Mouse (Mus musculus) cerebellum, adult 2 months (tissue): Measurements from ENCODE around the gene Rnf41. TPM values are rescaled to one million over a fixed set of nuclear protein-coding genes. Genes with fewer than 3 reads are reported as not detected.

Source experiments
- DNase-seq, 2 experiments: peaks; one replicate each; pipeline ENCODE4 v3.0.0; 2021
- H3K27ac ChIP-seq: fragments of 200-500 bp; 2 replicates; pipeline ENCODE4 v1.5.1; 2012; ENCODE audit warnings: low read length, control low read depth, inconsistent platforms; ENCODE audit not compliant: insufficient read depth
- H3K27me3 ChIP-seq: fragments of 200-500 bp; 2 replicates; pipeline ENCODE4 v1.6.1; 2012; ENCODE audit warnings: inconsistent platforms, mild to moderate bottlenecking, low read length, moderate library complexity; ENCODE audit not compliant: control insufficient read depth, insufficient read depth
- H3K4me1 ChIP-seq: fragments of 200-500 bp; 2 replicates; pipeline ENCODE4 v1.6.1; 2011; ENCODE audit warnings: low read length; ENCODE audit not compliant: control insufficient read depth, insufficient read depth
- H3K4me3 ChIP-seq: fragments of 200-500 bp; replicated peaks from 2 replicates; pipeline ENCODE3; 2011; ENCODE audit warnings: mild to moderate bottlenecking, low read depth, low read length, control low read depth; ENCODE audit not compliant: insufficient read depth
- CTCF ChIP-seq: fragments of 200-500 bp; IDR thresholded peaks from 2 replicates; pipeline ENCODE4 v1.5.1; 2011; ENCODE audit warnings: low read depth, mild to moderate bottlenecking, control low read depth, low read length, moderate library complexity, borderline replicate concordance; ENCODE audit not compliant: insufficient read depth
- POLR2A ChIP-seq: fragments of 200-500 bp; IDR thresholded peaks from 2 replicates; pipeline ENCODE4 v1.6.1; 2011; ENCODE audit warnings: low read length, control low read depth, borderline replicate concordance; ENCODE audit not compliant: insufficient read depth
- WGBS: fragments of 180-500 bp; shearing (Covaris S2); methylation state at CpG from one replicate; pipeline ENCODE4 v1.1.7; 2018; 5-methylcytosine and 5-hydroxymethylcytosine counted together
- polyA plus RNA-seq: library from polyadenylated mRNA; depleted of rRNA; stranded (reverse); fragments of >200 nt; gene quantifications from 2 replicates; pipeline ENCODE4 v1.2.3, GENCODE M21; 2012

The Rnf41 gene
- polyA plus RNA-seq, 1 experiment: 90.5 TPM

DNA sequence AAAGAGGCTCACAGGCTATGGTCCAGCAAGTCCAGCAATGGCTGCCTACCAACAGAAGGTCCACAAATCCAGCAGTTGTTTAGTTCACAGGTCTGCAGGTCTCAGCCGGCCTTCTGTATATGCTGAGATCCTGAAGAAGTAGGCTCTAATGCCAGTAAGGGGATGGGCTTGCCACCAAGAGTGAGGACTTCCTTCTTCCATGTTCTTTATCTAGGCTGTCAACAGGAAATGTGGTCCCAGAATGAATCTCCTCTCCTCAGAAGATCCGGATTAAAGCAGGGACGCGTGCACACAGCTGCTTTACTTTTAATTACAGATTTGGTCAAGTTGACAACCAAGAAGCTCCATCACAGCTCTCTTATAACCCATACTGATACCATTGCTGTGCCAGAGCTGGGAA lies 34.0 kb downstream of the Rnf41 start:
- no peaks in the 10 kb centered on the region for H3K27me3 ChIP-seq
- H3K4me3 ChIP-seq: no peak overlapping the region
- TF ChIP-seq POLR2A (no peak), CTCF (no peak)
- H3K27ac ChIP-seq: no peak overlapping the region
- peaks cover 12% of the 10 kb centered on the region for H3K4me1 ChIP-seq
- DNase-seq: no peak
- 90% methylated on average over 4 of the region's 4 CpGs for WGBS

DNA sequence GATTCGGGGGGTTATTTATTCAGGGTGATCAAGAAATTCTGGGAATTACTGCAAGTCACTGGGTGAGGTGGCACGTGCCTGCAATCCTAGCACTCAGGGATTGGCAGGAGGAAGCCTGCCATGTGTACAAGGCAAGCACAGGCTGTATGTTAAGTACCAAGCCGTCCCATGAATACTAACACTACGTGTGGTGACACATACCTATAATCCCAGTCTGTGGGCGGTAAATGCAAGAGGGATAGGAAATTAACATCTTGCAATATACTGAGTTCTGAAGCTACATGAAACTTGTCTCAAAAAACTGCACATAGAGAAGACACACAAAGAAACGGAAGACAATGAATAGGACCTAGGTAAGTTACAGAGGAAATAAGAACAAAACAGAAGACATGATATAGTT lies 39.6 kb downstream of the Rnf41 start:
- no peak for DNase-seq
- no peak overlapping the region for H3K4me3 ChIP-seq
- H3K27me3 ChIP-seq: no peaks in the 10 kb centered on the region
- no peak for TF ChIP-seq POLR2A
- WGBS: 81% methylated on average over 6 of the region's 6 CpGs
- H3K4me1 ChIP-seq: no peaks in the 10 kb centered on the region
- no peak overlapping the region for H3K27ac ChIP-seq

DNA sequence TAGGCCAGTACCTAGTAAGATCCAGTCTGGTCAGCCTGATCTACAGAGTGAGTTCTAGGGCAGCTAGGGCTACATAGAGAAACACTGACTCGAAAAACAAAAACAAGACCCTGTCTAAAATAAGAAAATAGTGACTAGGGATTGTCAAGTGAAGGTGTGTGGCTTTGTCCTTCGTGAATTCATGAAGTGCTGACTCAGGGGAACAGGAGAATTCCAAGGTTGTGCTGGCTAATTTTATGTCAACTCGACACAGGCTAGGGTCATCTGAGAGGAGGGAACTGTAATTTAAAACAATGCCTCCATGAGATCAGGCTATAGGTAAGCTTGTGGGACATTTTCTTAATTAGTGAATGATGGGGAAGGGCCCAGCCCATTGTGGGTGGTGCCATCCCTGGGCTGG lies 43.0 kb downstream of the Rnf41 start:
- H3K4me3 ChIP-seq: no peak overlapping the region
- H3K27ac ChIP-seq: no peak overlapping the region
- TF ChIP-seq CTCF: no peak
- no peak for TF ChIP-seq POLR2A
- no peak for DNase-seq
- no peaks in the 10 kb centered on the region for H3K4me1 ChIP-seq
- 88% methylated on average over 3 of the region's 3 CpGs for WGBS
- no peaks in the 10 kb centered on the region for H3K27me3 ChIP-seq

DNA sequence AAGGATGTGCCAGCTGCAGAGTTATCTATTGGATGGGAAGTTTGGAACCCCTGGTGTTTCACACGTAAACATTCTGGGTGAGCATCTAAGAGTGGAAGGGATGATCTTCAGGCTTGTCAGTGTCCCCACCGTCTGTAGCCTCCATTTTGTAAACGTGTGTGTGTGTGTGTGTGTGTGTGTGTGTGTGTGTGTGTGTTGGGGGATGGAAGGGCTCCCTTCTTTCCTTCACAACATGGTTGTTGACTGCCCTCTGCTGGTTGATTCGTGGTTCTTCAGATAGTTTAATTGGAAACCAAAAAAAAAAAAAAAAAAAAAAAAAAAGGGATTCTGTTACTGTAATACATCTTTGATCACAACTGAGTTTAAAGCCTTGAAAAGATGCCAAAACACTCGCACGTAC lies 43.8 kb downstream of the Rnf41 start:
- H3K27ac ChIP-seq: no peak overlapping the region
- DNase-seq: peak; percentile 71 to 79
- WGBS: 1% methylated on average over 6 of the region's 6 CpGs

DNA sequence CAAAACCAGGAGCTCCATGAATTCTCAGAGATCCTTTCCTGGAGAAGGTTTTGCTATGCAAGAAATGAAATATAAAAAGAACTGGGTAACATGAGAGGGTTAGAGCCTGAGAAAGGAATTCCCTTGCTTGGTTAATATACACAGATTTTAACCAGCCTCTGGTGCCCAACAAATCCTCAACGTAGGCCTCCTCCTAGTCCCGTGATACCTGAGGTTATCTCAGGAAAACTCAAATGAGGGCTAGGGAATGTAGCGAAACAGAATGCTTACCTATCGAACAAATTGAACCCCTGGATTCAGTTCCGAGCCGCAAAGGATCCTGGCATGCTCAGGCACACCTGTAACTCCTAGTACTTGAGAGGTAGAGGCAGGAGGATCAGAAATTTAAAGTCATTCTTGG lies 46.2 kb downstream of the Rnf41 start:
- Histone ChIP-seq H3K4me1 (peaks cover 10% of the 10 kb centered on the region; the same call in 1 of the 2 replicates), H3K4me3 (no peak overlapping the region), H3K27me3 (no peaks in the 10 kb centered on the region), H3K27ac (no peak overlapping the region)
- no peak for TF ChIP-seq POLR2A
- TF ChIP-seq CTCF: no peak
- WGBS: 86% methylated on average over 6 of the region's 6 CpGs
- DNase-seq: no peak

More for the DNA sequence above, 43.8 kb downstream of the Rnf41 start:
- H3K27me3 ChIP-seq: no peaks in the 10 kb centered on the region
- TF ChIP-seq POLR2A: no peak
- peak; percentile 62 for TF ChIP-seq CTCF
- H3K4me3 ChIP-seq: peak overlapping the region; percentile 42
- peaks cover 1% of the 10 kb centered on the region; the same call in 1 of the 2 replicates for H3K4me1 ChIP-seq

DNA sequence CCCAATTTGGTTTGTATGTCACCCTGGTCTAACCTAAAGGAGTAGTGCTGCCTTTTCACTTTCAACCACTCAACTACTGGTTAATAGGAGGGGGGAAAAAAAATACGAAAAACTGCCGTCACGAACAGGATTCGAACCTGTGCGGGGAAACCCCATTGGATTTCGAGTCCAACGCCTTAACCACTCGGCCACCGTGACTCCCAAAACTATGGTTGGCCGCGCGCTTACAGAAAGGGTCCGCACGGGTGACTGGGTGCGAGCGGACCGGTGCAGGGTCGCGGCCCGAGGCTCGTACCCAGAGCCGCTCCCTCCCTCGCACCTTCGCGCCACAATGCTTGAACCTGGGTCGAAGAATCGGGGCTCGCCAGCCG lies 46.9 kb downstream of the Rnf41 start:
- Histone ChIP-seq H3K4me1 (peaks cover 10% of the 10 kb centered on the region; the same call in 1 of the 2 replicates), H3K27ac (peak overlapping the region; percentile 93), H3K27me3 (no peaks in the 10 kb centered on the region), H3K4me3 (peak overlapping the region; percentile 98)
- WGBS: under 1% methylated on average over 29 of the region's 29 CpGs
- DNase-seq: peak; percentile 85 to 96
- TF ChIP-seq POLR2A: no peak
- TF ChIP-seq CTCF: no peak

DNA sequence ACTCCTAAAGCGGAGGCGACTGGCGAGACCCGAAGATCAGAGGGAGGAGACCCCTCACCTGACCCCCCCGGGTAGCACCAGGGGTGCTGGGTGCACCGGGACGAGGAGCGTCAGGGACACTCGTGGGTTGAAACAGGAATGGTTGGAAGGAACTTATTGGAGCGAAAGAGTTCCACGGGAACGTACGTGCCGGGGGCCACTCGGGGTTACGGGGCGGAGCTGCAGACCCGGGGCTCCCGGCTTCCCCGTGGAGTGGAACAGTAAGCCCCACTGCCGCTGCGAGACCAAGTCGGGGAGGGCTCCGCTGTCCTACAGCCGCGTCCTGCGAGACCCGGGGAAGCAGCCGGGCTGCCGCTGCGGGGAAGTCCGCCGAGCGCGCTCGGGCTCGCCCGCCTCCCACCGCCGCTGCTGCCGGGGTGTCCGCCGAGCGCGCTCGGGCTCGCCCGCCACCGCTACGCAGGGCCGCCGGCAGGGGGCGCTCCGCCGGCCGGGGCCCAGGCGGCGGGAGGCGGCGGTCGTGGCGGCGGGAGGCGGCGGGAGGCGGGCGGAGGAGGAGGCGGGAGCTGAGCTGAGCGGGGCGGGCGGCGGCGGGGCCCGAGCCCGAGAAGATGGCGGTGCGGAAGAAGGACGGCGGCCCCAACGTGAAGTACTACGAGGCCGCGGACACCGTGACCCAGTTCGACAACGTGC lies 47.4 kb downstream of the Rnf41 start, which contains the start of gene Smarcc2:
TSS of gene Smarcc2 (plus strand) at position 530 of the 690 bp plus-strand sequence.
- peak; percentile 87 to 89 for DNase-seq
- Histone ChIP-seq H3K4me3 (peak within 1 kb of the TSS; percentile 98), H3K27ac (peak within 1 kb of the TSS; percentile 93), H3K4me1 (peaks cover 10% of the 10 kb centered on the region; the same call in 1 of the 2 replicates), H3K27me3 (no peaks in the 10 kb centered on the region)
- TF ChIP-seq POLR2A (peak; percentile 53), CTCF (peak; percentile 11; the same call in 1 of the 2 replicates)
- WGBS: under 1% methylated on average over 71 of the region's 86 CpGs
